Mouse (Mus musculus) heart, adult 2 months (tissue): ENCODE measurements around the gene Gm4881. TPM values are rescaled to one million over a fixed set of nuclear protein-coding genes. Genes with fewer than 3 reads are reported as not detected.
"Not testable (repeated sequence)": the region's sequence is repeated elsewhere in the genome, so short reads cannot be mapped to it uniquely, and the experiment has no call there.

ENCODE experiments used
- DNase-seq, 2 experiments: peaks; one replicate each; pipeline ENCODE4 v3.0.0; 2021
- H3K27ac ChIP-seq: fragments of 200-600 bp; 2 replicates; pipeline ENCODE4 v1.8.1; 2022
- H3K27me3 ChIP-seq: fragments of 200-500 bp; 2 replicates; pipeline ENCODE4 v1.6.1; 2012; ENCODE audit warnings: mild to moderate bottlenecking, low read length, inconsistent platforms, mixed read lengths; ENCODE audit not compliant: control insufficient read depth, insufficient read depth
- H3K36me3 ChIP-seq: fragments of 200-500 bp; 2 replicates; pipeline ENCODE4 v1.6.1; 2012; ENCODE audit warnings: low read length, inconsistent platforms; ENCODE audit not compliant: control insufficient read depth, insufficient read depth
- H3K4me1 ChIP-seq: fragments of 200-500 bp; 2 replicates; pipeline ENCODE4 v1.6.1; 2011; ENCODE audit warnings: low read length; ENCODE audit not compliant: control insufficient read depth, insufficient read depth
- H3K4me3 ChIP-seq: fragments of 200-600 bp; 2 replicates; pipeline ENCODE4 v1.8.1; 2022
- H3K79me2 ChIP-seq: fragments of 200-500 bp; replicated peaks from 2 replicates; pipeline ENCODE4 v1.6.1; 2012; ENCODE audit warnings: mild to moderate bottlenecking, inconsistent platforms, low read length, moderate library complexity, mixed read lengths; ENCODE audit not compliant: control insufficient read depth, insufficient read depth
- H3K9ac ChIP-seq: fragments of 200-500 bp; 2 replicates; pipeline ENCODE4 v1.6.1; 2012; ENCODE audit warnings: low read depth, mild to moderate bottlenecking, control low read depth, inconsistent platforms, low read length, mixed read lengths
- CTCF ChIP-seq: fragments of 200-600 bp; IDR thresholded peaks from 2 replicates; pipeline ENCODE4 v1.8.1; 2022; ENCODE audit warnings: antibody characterized with exemption, mild to moderate bottlenecking, moderate library complexity
- EP300 ChIP-seq: fragments of 200-500 bp; IDR thresholded peaks from 2 replicates; pipeline ENCODE4 v1.6.1; 2011; ENCODE audit warnings: low read depth, low read length, control low read depth; ENCODE audit not compliant: insufficient read depth
- POLR2A ChIP-seq: fragments of 200-500 bp; IDR thresholded peaks from 2 replicates; pipeline ENCODE4 v1.6.1; 2011; ENCODE audit warnings: mild to moderate bottlenecking, low read depth, low read length, control low read depth; ENCODE audit not compliant: insufficient read depth
- WGBS: fragments of 180-500 bp; shearing (Covaris S2); methylation state at CpG from one replicate; pipeline ENCODE4 v1.1.7; 2018; 5-methylcytosine and 5-hydroxymethylcytosine counted together
- intact Hi-C: fragments of 180-260 bp; cut with DNase I; formaldehyde crosslinking; loops from one replicate; pipeline ENCODE4 v1.15.1; 2025
- polyA plus RNA-seq: library from polyadenylated mRNA; depleted of rRNA; stranded (reverse); fragments of >200 nt; gene quantifications from 2 replicates; pipeline ENCODE4 v1.2.3, GENCODE M21; 2012
- total RNA-seq, 2 experiments: library from RNA; stranded (reverse); gene quantifications; 2 replicates each; pipeline ENCODE4 v1.2.3; 2021

Gene Gm4881
- total and polyA plus RNA-seq, 3 experiments = not detected

- H3K4me1 ChIP-seq = peaks cover 2% of the 10 kb centered on the region
- TF ChIP-seq EP300 = no peak
- TF ChIP-seq POLR2A = no peak
- TF ChIP-seq CTCF = no peak
- no peaks in the 10 kb centered on the region for H3K79me2 ChIP-seq
- no peaks in the 10 kb centered on the region for H3K27me3 ChIP-seq
- H3K9ac ChIP-seq = no peak overlapping the region
- H3K36me3 ChIP-seq = no peaks in the 10 kb centered on the region
- H3K4me3 ChIP-seq = no peak overlapping the region
- intact Hi-C loops = no loop called here
- DNase-seq = no peak
- H3K27ac ChIP-seq = no peak overlapping the region
- 69% methylated on average over 5 of the region's 5 CpGs for WGBS
Observed at GRCm38 (mm10) chr7:24897959-24898358, 46.3 kb downstream of the Gm4881 start.

- TF ChIP-seq EP300 (no peak), POLR2A (no peak), CTCF (no peak)
- no peaks in the 10 kb centered on the region; the same call in 1 of the 2 replicates for H3K4me1 ChIP-seq
- no peak within 1 kb of the TSS for H3K9ac ChIP-seq
- no peak within 1 kb of the TSS for H3K27ac ChIP-seq
- no peaks in the 10 kb centered on the region for H3K79me2 ChIP-seq
- H3K4me3 ChIP-seq = no peak within 1 kb of the TSS
- no peaks in the 10 kb centered on the region for H3K36me3 ChIP-seq
- DNase-seq = peak in 1 of 2 experiments; percentile 49
- WGBS = 69% methylated on average over 12 of the region's 12 CpGs
- no peaks in the 10 kb centered on the region for H3K27me3 ChIP-seq
- intact Hi-C loops = no loop called here
Observed at GRCm38 (mm10) chr7:24897224-24897623, 47.1 kb downstream of the Gm4881 start, which contains the start of gene Cd79a. Gene Cd79a, plus strand, starts transcription at chr7:24897381.

- no peak overlapping the region for H3K27ac ChIP-seq
- DNase-seq = no peak
- H3K79me2 ChIP-seq = no peaks in the 10 kb centered on the region
- H3K4me3 ChIP-seq = no peak overlapping the region
- intact Hi-C loops = no loop called here
- no peaks in the 10 kb centered on the region for H3K36me3 ChIP-seq
- no peak overlapping the region for H3K9ac ChIP-seq
- WGBS = 87% methylated on average over 8 of the region's 8 CpGs
- H3K27me3 ChIP-seq = no peaks in the 10 kb centered on the region
- H3K4me1 ChIP-seq = no peaks in the 10 kb centered on the region
- TF ChIP-seq CTCF (no peak), EP300 (no peak), POLR2A (no peak)
Observed at GRCm38 (mm10) chr7:24896269-24896668, 48.0 kb downstream of the Gm4881 start.

DNA sequence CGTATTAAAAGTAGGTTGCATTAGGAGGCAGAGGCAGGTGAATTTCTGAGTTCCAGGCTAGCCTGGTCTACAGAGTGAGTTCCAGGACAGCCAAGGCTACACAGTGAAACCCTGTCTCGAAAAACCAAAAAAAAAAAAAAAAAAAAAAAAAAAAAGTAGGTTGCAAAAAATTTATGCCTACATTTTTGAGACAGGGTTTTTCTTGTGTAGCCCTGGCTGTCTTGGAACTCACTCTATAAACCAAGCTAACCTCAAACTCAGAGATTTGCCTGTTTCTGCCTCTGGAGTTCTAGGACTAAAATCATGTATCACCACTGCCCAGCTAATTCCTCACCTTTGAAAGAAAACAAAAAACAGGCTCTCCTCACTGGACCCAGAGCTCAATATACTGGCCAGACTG, 48.5 kb downstream of the Gm4881 start:
- intact Hi-C loops, H3K4me1 ChIP-seq, H3K9ac ChIP-seq, H3K27ac ChIP-seq, H3K79me2 ChIP-seq, DNase-seq, H3K27me3 ChIP-seq, H3K4me3 ChIP-seq, H3K36me3 ChIP-seq: not testable (repeated sequence)
- 90% methylated on average over 2 of the region's 2 CpGs for WGBS

- Histone ChIP-seq H3K79me2 (no peaks in the 10 kb centered on the region), H3K4me3 (no peak overlapping the region), H3K27ac (no peak overlapping the region), H3K4me1 (no peaks in the 10 kb centered on the region), H3K27me3 (no peaks in the 10 kb centered on the region), H3K36me3 (no peaks in the 10 kb centered on the region; the same call in 1 of the 2 replicates), H3K9ac (no peak overlapping the region)
- DNase-seq = no peak
- intact Hi-C loops = no loop called here
- WGBS = 70% methylated on average over 2 of the region's 2 CpGs
- no peak for TF ChIP-seq POLR2A
Observed at GRCm38 (mm10) chr7:24892125-24892583, 52.1 kb downstream of the Gm4881 start.

- Histone ChIP-seq H3K4me3 (no peak overlapping the region), H3K4me1 (no peaks in the 10 kb centered on the region), H3K9ac (no peak overlapping the region), H3K27me3 (no peaks in the 10 kb centered on the region), H3K36me3 (peaks cover 2% of the 10 kb centered on the region), H3K27ac (no peak overlapping the region), H3K79me2 (no peaks in the 10 kb centered on the region)
- no peak for DNase-seq
- 75% methylated on average over 3 of the region's 3 CpGs for WGBS
- intact Hi-C loops = no loop called here
- TF ChIP-seq CTCF (no peak), EP300 (no peak), POLR2A (no peak)
Observed at GRCm38 (mm10) chr7:24891241-24892124, 52.8 kb downstream of the Gm4881 start.
